Mouse (Mus musculus): Measurements from ENCODE around the gene Pde10a.

Gene Pde10a

GRCm38 (mm10) chr17:8851846-8852245 is 326.7 kb downstream of the Pde10a start:
- no peak for DNase-seq

- DNase-seq: peak; percentile 73
These were observed 331.5 kb downstream of the Pde10a start for GRCm38 (mm10) chr17:8856430-8857371.

GRCm38 (mm10) chr17:8858636-8859421 is 333.7 kb downstream of the Pde10a start:
- DNase-seq: no peak

GRCm38 (mm10) chr17:8859489-8859888 is 334.3 kb downstream of the Pde10a start:
- no peak for DNase-seq

- no peak for DNase-seq
These were observed 339.7 kb downstream of the Pde10a start for GRCm38 (mm10) chr17:8864638-8865497.

GRCm38 (mm10) chr17:8867331-8868237 is 342.4 kb downstream of the Pde10a start:
- peak; percentile 47 for DNase-seq

- no peak for DNase-seq
These were observed 344.1 kb downstream of the Pde10a start for GRCm38 (mm10) chr17:8869287-8869686.

GRCm38 (mm10) chr17:8870848-8871247 is 345.7 kb downstream of the Pde10a start:
- DNase-seq: no peak

GRCm38 (mm10) chr17:8871396-8871795 is 346.2 kb downstream of the Pde10a start:
- no peak for DNase-seq

- DNase-seq: peak; percentile 25
These were observed 346.9 kb downstream of the Pde10a start for GRCm38 (mm10) chr17:8871997-8872593.

- DNase-seq: no peak
These were observed 347.4 kb downstream of the Pde10a start for GRCm38 (mm10) chr17:8872611-8873010.

GRCm38 (mm10) chr17:8878056-8878455 is 352.9 kb downstream of the Pde10a start:
- no peak for DNase-seq

- no peak for DNase-seq
These were observed 356.5 kb downstream of the Pde10a start for GRCm38 (mm10) chr17:8881711-8882110.

GRCm38 (mm10) chr17:8884691-8885090 is 359.5 kb downstream of the Pde10a start:
- DNase-seq: no peak

GRCm38 (mm10) chr17:8885830-8886229 is 360.7 kb downstream of the Pde10a start:
- no peak for DNase-seq

GRCm38 (mm10) chr17:8888105-8888504 is 362.9 kb downstream of the Pde10a start:
- DNase-seq: no peak

GRCm38 (mm10) chr17:8888639-8889038 is 363.5 kb downstream of the Pde10a start:
- DNase-seq: no peak

- no peak for DNase-seq
These were observed 367.2 kb downstream of the Pde10a start for GRCm38 (mm10) chr17:8892193-8892985.

- no peak for DNase-seq
These were observed 370.8 kb downstream of the Pde10a start for GRCm38 (mm10) chr17:8895991-8896390.

GRCm38 (mm10) chr17:8897749-8898148 is 372.6 kb downstream of the Pde10a start:
- no peak for DNase-seq

Data from embryo, embryonic 11 days (tissue).